Mouse (Mus musculus): ENCODE measurements around the gene Fer. TPM values are rescaled to one million over a fixed set of nuclear protein-coding genes. Genes with fewer than 3 reads are reported as not detected.

The Fer gene
- total RNA-seq, 2 experiments from 2014 or later, result 35.0 to 37.8 TPM

DNA sequence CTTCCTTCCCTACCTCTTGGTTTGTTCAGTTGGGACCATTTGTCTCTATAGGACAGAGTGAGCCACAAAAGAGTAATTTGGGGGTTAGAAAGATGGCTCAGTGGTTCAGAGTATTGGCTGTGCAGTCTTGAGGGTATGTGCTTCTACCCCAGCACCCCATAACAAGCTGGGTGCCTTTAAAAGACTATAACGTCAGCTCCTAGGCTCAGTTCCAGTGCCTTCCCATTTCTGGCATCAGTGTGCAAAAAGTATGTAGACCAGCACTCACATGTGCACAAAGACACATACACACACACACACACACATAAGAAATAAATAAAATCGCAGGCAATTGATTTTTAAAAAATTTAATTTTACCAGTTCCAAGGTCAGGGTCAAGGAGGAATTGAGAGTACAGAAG lies 222.6 kb downstream of the Fer start:
- DNase-seq (ENCODE audit: low spot score in 2 of 2), result no peak

DNA sequence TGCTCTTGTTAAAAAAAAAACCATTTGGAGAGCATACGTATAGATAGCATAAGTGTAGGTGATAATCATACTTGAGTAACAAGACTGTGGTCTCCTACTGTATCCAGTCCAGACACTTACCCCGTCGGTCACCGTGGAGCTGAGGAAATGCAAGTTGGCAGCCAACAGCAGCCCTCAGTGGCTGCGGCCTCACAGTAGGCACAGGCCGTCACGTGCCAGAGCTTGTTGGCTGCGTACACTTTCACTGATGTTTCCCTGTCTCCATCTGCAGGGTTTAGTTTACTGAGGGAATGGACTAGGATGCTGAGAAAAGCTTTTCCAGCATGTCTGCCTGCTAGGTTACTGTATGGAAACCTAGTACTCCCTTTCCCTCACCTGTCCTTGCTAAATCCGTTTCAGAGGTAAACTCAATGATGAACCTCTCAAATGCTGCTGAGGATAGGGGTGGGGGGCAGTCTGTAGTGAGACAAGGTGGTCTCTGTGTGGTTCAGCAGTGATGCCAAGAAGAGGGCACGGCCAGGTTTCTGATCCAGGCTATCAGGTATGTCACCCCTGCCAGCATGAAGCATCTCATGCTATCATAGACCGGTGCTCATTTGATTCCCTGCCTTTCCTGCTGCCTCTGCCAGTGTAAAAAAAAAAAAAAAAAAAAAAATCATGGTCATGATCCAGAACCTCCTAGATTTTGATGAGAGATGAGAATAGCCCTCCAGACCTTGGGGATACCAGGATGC lies 224.2 kb downstream of the Fer start:
- no peak for DNase-seq (ENCODE audit: low spot score in 2 of 2)

GRCm38 (mm10) chr17:64087871-64088270 lies 225.0 kb downstream of the Fer start:
- no peak for DNase-seq (ENCODE audit: low spot score in 2 of 2)

- DNase-seq (ENCODE audit: low spot score in 2 of 2), result no peak
Observed at GRCm38 (mm10) chr17:64093716-64094115, 230.9 kb downstream of the Fer start.

GRCm38 (mm10) chr17:64096811-64097210 lies 233.9 kb downstream of the Fer start:
- no peak for DNase-seq (ENCODE audit: low spot score in 2 of 2)

- DNase-seq (ENCODE audit: low spot score in 2 of 2), result no peak
Observed at GRCm38 (mm10) chr17:64097788-64098359, 235.0 kb downstream of the Fer start.

DNA sequence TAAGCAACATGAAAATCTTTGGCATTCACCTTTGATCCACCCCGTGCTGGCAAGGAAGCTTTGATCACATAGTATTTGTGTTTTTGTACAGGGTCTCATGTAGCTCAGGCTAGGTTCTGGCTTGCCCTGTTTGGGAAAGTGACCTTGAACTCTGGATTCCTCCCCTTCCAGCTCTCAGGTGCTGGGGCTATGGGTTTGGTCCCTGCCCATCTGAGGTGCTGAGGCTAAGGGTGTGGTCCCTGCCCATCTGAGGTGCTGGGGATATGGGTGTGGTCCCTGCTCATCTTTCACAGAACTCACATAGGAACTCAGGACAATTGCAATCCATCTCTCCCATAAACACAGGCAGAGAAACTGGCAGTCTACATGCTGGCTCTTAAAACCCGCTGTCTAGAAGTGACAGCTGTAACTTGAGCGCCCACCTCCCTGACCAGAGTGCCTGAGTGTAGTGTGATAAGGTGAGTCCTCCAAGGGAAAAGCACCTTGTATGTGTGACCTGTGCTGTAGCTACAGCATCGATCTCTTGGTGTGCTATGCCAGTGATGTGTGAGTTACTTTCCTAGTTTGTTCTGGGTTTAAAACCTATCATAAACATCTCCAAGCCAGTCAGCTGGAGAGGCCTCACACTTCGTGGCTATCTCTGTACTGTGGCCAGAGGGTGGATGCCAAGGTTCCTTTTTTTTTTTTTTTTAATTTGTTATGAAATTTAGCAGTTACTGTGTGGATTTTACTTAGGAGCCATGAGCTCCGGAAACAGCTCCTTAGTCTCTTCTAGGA lies 236.7 kb downstream of the Fer start:
- no peak for DNase-seq (ENCODE audit: low spot score in 2 of 2)

DNA sequence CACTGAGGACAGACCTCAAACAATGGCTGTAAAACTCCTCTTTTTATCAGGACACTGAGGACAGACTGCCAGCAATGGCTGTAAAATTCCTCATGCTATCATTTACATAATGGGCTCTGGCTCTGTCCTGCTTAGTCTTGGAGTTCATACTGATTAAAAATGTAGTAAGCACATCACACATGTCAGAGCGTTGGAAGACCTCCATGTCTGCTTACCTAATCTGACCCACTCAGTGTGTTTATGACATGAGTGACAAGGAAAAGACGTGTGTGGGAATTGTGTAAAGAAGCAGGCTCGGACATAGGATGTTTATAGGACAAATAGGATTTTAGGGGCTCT lies 237.3 kb downstream of the Fer start:
- DNase-seq (ENCODE audit: low spot score in 2 of 2), result no peak

- no peak for DNase-seq (ENCODE audit: low spot score in 2 of 2)
Observed at GRCm38 (mm10) chr17:64108773-64109172, 245.9 kb downstream of the Fer start.

- no peak for DNase-seq (ENCODE audit: low spot score in 2 of 2)
Observed at GRCm38 (mm10) chr17:64109871-64110270, 247.0 kb downstream of the Fer start.

DNA sequence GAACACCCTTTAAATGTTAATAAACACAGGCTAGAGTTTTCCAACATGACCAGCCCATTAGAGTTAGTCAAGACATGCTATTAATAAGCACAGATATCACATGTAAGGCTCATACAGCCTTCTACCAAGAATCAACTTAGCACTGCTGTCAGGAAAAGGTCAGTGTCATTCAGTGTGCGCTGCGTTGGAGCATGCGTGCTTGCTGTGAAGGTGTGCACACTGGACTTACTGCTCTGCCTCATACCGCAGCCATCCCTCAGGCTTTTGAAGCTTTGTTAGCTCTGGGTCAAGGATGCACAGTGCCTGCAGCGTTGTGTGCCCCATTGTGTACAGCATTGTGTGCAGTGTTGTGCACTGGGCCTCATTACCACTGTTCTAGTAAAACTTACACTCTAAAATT lies 250.8 kb downstream of the Fer start:
- no peak for DNase-seq (ENCODE audit: low spot score in 2 of 2)

DNA sequence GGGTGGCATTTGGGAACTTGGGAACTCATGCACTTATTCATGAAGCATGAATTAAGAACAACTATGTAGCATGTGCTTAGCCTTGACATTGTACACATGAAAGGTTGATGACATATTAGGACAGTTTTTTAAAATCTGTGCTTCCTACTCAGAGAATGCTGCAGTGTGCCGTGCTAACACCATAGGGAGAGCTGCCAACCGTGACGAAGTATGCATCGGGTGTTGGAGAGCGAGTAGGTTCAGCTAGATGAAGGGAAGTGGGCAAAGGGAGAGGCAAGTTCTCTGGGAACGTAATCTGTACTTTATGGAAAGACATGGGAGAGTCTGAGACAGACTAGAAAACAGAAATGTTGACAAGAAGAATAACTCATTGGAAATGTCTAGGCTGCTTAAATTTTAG lies 253.9 kb downstream of the Fer start:
- no peak for DNase-seq (ENCODE audit: low spot score in 2 of 2)

DNA sequence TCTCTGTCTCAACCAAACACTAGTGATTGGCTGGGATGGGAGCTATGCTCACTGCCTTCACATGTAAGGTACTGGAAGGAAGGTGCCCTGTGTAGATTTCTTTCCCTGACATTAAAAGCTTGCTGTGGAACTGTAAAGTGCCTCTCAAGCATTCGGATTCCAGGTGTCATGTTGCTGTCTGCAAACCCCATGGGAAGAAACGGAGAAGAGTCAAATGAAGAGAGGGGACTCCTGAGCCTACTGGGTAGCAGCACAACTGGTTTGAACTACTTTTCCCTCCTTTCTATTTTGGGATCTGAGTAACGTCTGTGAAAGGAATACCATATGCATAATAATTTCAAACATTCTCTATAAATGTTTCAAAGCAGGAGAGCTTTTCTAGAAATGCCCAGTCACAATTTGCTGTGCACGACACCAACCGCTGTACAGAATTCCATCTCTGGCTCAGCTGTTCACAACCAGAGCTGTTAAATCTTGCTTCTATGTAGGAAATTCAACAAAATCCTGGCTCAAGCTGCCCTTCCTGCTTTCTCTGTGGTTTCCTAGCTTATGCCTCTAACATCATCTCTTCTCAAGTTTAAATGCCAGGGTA lies 256.9 kb downstream of the Fer start:
- no peak for DNase-seq (ENCODE audit: low spot score in 2 of 2)

DNA sequence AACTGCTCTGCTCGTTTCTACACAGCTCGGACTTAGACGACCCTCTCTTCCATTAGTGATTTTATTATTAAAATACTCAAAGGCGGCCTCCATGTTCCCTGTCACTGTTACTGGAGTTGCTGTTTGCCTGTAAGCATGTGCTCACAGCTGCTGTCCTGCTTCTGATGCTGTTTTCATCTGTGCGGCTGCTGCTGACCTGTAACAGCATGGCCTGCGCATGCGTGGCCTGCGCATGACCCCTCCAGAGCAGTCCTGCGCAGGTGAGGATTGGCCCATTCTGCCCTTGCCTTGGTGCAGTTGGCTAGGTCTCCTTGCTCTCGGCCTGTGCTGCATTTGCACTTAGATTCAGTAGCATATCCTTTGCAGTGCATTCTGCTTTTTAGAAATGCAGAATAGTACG lies 259.7 kb downstream of the Fer start:
- no peak for DNase-seq (ENCODE audit: low spot score in 2 of 2)

DNA sequence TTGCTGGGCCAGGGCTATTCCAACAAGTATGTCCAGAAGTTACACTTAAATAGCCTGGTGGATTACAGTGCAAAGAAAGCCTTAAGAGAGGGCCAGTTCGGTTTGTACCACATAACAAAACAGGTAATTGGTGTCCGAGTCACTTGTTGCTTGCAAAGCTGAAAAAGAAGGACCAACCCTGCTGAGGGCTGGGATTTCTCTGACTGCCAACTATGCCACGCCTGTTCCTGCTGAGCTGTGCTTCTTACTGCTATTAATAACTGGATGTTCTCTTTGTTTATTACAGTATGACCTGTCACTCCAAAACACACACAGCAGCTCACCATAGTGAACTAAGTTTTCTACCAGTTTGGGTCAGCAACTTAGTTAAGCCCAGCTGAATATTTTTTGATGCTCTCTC lies 260.9 kb downstream of the Fer start:
- peak in 1 of 2 experiments; percentile 5 for DNase-seq (ENCODE audit: low spot score in 2 of 2)

DNA sequence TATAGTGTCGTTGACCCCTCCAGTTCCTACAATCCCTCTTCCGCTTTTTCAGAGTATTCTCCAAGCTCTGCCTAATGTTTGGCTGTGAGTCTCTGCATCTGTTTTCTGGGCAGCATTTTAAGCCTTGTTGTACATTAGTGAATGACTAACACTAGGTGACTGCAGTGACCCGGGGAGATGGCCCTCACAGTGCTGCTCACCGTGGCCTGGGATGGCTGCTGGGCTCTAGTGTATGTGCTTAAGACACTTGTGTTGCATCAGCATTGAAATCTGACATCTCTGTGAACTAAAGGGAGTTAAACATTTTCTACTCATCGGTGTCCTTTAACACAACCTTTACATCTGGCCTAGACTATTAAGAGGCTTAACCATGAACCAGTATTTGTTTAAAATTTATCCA lies 264.0 kb downstream of the Fer start:
- DNase-seq (ENCODE audit: low spot score in 2 of 2), result no peak

- no peak for DNase-seq (ENCODE audit: low spot score in 2 of 2)
Observed at GRCm38 (mm10) chr17:64129750-64130149, 266.9 kb downstream of the Fer start.

DNA sequence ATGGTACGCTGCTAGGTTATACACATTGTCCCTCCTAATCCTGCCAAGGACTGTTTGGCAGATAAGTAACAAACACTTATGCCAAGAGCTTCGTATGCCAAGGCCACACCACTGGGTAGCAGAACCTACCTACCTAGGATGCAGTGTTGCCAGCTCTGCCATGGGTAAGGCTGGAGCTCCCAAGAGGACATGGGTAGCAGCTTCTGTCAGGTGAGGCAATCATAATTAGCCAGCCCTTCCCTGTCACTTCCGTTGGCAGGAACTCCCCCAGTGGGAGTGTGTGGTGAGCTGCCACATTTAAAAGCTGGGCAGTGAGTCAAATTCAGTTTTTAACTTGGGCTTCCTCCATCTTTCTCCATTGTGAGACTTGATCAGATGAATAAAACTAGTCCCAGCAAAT lies 267.5 kb downstream of the Fer start:
- peak; percentile 54 to 67 for DNase-seq (ENCODE audit: low spot score in 2 of 2)

- no peak for DNase-seq (ENCODE audit: low spot score in 2 of 2)
Observed at GRCm38 (mm10) chr17:64132183-64132582, 269.3 kb downstream of the Fer start.

DNA sequence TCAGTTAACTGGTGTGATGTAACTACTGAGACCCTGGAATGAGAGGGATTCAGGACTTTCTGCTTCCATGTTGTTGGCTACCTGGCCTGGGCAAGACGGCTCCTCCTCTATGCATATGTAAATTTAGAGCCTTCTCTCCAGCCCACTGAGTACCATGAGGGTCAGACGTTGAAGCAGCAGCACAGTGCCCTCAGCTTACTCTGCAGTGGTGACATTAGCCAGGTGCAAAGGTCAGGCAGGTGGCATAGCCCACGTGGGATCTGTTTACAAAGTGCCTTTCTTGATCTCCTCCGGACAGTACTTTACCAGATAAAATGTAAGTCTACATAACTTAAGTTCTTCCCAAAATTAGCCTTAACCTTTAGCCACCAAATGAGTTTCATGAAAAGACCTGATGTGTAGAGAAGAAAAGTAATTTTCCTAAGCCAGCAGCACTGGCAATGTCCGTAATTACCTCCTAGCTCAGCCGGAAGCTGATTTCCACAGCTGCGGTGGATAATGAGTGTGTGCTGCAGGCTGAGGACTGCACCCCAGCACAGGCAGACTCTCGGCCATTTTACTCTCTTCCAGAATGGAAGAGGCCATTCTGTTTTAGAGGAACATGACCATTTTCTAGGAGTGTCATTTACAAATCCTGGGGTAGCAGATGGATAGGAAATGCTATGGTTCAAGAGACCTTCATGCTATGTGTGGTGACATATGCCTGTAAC lies 273.2 kb downstream of the Fer start:
- DNase-seq (ENCODE audit: low spot score in 2 of 2), result peak in 1 of 2 experiments; percentile 15

DNA sequence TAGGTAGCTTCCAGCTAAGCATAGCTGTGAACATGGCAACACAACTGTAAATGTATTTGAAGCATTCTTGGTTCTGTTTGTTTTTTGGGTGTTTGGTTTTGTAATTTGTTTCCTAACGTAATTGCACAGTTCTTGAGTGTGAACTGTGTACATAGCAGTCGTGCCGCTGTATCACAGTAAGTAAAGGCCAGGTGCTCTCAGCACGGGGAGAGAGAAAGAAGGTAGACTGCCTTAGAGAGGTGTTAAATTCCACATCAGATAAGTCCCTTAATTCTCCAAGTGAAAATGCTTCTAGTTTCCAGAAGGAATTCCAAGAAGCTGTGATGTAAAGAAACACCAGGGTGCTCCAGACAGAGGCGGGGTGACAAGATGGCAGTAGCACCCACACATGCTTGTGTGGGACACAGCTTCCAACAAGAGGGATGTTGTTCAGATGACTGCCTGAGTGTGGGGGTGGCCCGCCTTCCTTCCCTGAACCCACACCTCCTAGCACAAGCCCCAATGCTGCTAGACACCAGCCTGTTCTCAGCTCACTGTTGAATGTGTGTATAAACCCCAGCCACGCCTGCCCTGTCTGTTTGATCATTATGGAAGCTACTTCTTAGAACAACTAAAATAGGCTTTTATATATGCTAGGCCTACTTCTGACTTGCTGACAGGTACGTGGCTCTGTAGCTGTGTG lies 275.3 kb downstream of the Fer start:
- peak in 1 of 2 experiments; percentile 3 for DNase-seq (ENCODE audit: low spot score in 2 of 2)
